Mouse (Mus musculus): ENCODE measurements around the gene Gm15217. TPM values are rescaled to one million over a fixed set of nuclear protein-coding genes. Genes with fewer than 3 reads are reported as not detected.

Gm15217 gene
- polyA plus RNA-seq (2014; fragmentation: Nextera tagmentation; extraction: Ambion mirVana), result not detected in 2 replicates

GRCm38 (mm10) chr14:46379285-46379684, at the start of gene Gm15217:
Gm15217 (plus strand) TSS chr14:46379414.
- no peaks in the 10 kb centered on the region for H3K36me3 ChIP-seq (ENCODE audit: control insufficient read depth, insufficient read depth, low read length)
- H3K4me3 ChIP-seq (replicated peaks; ENCODE audit: low read depth, low read length), result peak within 1 kb of the TSS; percentile 25
- DNase-seq, result no peak
- H3K9me3 ChIP-seq (ENCODE audit: control insufficient read depth, low read length), result no peaks in the 10 kb centered on the region
- 85% methylated on average over 12 of the region's 12 CpGs for WGBS
- 0 out of 2 replicates have a peak, but pooled peaks cover 7% of the 10 kb centered on the region for H3K4me1 ChIP-seq (ENCODE audit: control insufficient read depth, insufficient read depth, low read length)
- peak within 1 kb of the TSS; percentile 59 for H3K4me2 ChIP-seq (ENCODE audit: low read length)
- ATAC-seq (ENCODE audit: low FRiP score, low TSS enrichment), result no peak
- peaks cover 47% of the 10 kb centered on the region for H3K27me3 ChIP-seq (ENCODE audit: control insufficient read depth, insufficient read depth, low read length)
- no peak within 1 kb of the TSS for H3K27ac ChIP-seq (replicated peaks; ENCODE audit: low read depth, low read length)
- H3K9ac ChIP-seq (replicated peaks; ENCODE audit: low read length), result peak within 1 kb of the TSS; percentile 43; the same call in 1 of the 2 replicates

GRCm38 (mm10) chr14:46333421-46334237, 45.6 kb upstream of the Gm15217 start:
- no peaks in the 10 kb centered on the region for H3K4me1 ChIP-seq (ENCODE audit: control insufficient read depth, insufficient read depth, low read length)
- DNase-seq, result no peak
- H3K9ac ChIP-seq (replicated peaks; ENCODE audit: low read length), result no peak overlapping the region
- WGBS, result 86% methylated on average over 8 of the region's 8 CpGs
- H3K27ac ChIP-seq (replicated peaks; ENCODE audit: low read depth, low read length), result no peak overlapping the region
- H3K36me3 ChIP-seq (ENCODE audit: control insufficient read depth, insufficient read depth, low read length), result no peaks in the 10 kb centered on the region
- H3K4me2 ChIP-seq (ENCODE audit: low read length), result no peak overlapping the region
- no peak overlapping the region for H3K4me3 ChIP-seq (replicated peaks; ENCODE audit: low read depth, low read length)
- ATAC-seq (ENCODE audit: low FRiP score, low TSS enrichment), result no peak
- no peaks in the 10 kb centered on the region for H3K27me3 ChIP-seq (ENCODE audit: control insufficient read depth, insufficient read depth, low read length)
- H3K9me3 ChIP-seq (ENCODE audit: control insufficient read depth, low read length), result no peaks in the 10 kb centered on the region

GRCm38 (mm10) chr14:46338801-46339200, 40.4 kb upstream of the Gm15217 start:
- no peaks in the 10 kb centered on the region for H3K27me3 ChIP-seq (ENCODE audit: control insufficient read depth, insufficient read depth, low read length)
- H3K27ac ChIP-seq (replicated peaks; ENCODE audit: low read depth, low read length), result no peak overlapping the region
- H3K4me2 ChIP-seq (ENCODE audit: low read length), result no peak overlapping the region
- no peaks in the 10 kb centered on the region for H3K9me3 ChIP-seq (ENCODE audit: control insufficient read depth, low read length)
- no peak for ATAC-seq (ENCODE audit: low FRiP score, low TSS enrichment)
- 79% methylated on average over 11 of the region's 11 CpGs for WGBS
- H3K9ac ChIP-seq (replicated peaks; ENCODE audit: low read length), result no peak overlapping the region
- no peak overlapping the region for H3K4me3 ChIP-seq (replicated peaks; ENCODE audit: low read depth, low read length)
- no peaks in the 10 kb centered on the region for H3K4me1 ChIP-seq (ENCODE audit: control insufficient read depth, insufficient read depth, low read length)
- DNase-seq, result no peak
- no peaks in the 10 kb centered on the region for H3K36me3 ChIP-seq (ENCODE audit: control insufficient read depth, insufficient read depth, low read length)

GRCm38 (mm10) chr14:46344750-46345149, 34.5 kb upstream of the Gm15217 start:
- Histone ChIP-seq H3K9me3 (ENCODE audit: control insufficient read depth, low read length) (no peaks in the 10 kb centered on the region), H3K4me2 (ENCODE audit: low read length) (no peak overlapping the region), H3K4me1 (ENCODE audit: control insufficient read depth, insufficient read depth, low read length) (no peaks in the 10 kb centered on the region), H3K27me3 (ENCODE audit: control insufficient read depth, insufficient read depth, low read length) (no peaks in the 10 kb centered on the region), H3K36me3 (ENCODE audit: control insufficient read depth, insufficient read depth, low read length) (no peaks in the 10 kb centered on the region), H3K27ac (replicated peaks; ENCODE audit: low read depth, low read length) (no peak overlapping the region), H3K4me3 (replicated peaks; ENCODE audit: low read depth, low read length) (no peak overlapping the region), H3K9ac (replicated peaks; ENCODE audit: low read length) (no peak overlapping the region)
- DNase-seq (no peak), ATAC-seq (ENCODE audit: low FRiP score, low TSS enrichment) (no peak)

- no peaks in the 10 kb centered on the region for H3K27me3 ChIP-seq (ENCODE audit: control insufficient read depth, insufficient read depth, low read length)
- 85% methylated on average over 7 of the region's 7 CpGs for WGBS
- H3K27ac ChIP-seq (replicated peaks; ENCODE audit: low read depth, low read length), result no peak overlapping the region
- H3K9ac ChIP-seq (replicated peaks; ENCODE audit: low read length), result no peak overlapping the region
- no peak overlapping the region for H3K4me3 ChIP-seq (replicated peaks; ENCODE audit: low read depth, low read length)
- no peaks in the 10 kb centered on the region for H3K9me3 ChIP-seq (ENCODE audit: control insufficient read depth, low read length)
- no peak for DNase-seq
- H3K4me2 ChIP-seq (ENCODE audit: low read length), result no peak overlapping the region
- ATAC-seq (ENCODE audit: low FRiP score, low TSS enrichment), result no peak
- H3K36me3 ChIP-seq (ENCODE audit: control insufficient read depth, insufficient read depth, low read length), result no peaks in the 10 kb centered on the region
- no peaks in the 10 kb centered on the region for H3K4me1 ChIP-seq (ENCODE audit: control insufficient read depth, insufficient read depth, low read length)
Observed at GRCm38 (mm10) chr14:46357286-46357685, 21.9 kb upstream of the Gm15217 start.

GRCm38 (mm10) chr14:46357696-46358095, 21.5 kb upstream of the Gm15217 start:
- Histone ChIP-seq H3K4me1 (ENCODE audit: control insufficient read depth, insufficient read depth, low read length) (no peaks in the 10 kb centered on the region), H3K4me3 (replicated peaks; ENCODE audit: low read depth, low read length) (no peak overlapping the region), H3K36me3 (ENCODE audit: control insufficient read depth, insufficient read depth, low read length) (no peaks in the 10 kb centered on the region), H3K9me3 (ENCODE audit: control insufficient read depth, low read length) (no peaks in the 10 kb centered on the region), H3K9ac (replicated peaks; ENCODE audit: low read length) (no peak overlapping the region), H3K4me2 (ENCODE audit: low read length) (no peak overlapping the region), H3K27me3 (ENCODE audit: control insufficient read depth, insufficient read depth, low read length) (no peaks in the 10 kb centered on the region), H3K27ac (replicated peaks; ENCODE audit: low read depth, low read length) (no peak overlapping the region)
- DNase-seq (no peak), ATAC-seq (ENCODE audit: low FRiP score, low TSS enrichment) (no peak)
- WGBS, result 89% methylated on average over 8 of the region's 8 CpGs

GRCm38 (mm10) chr14:46363209-46363608, 16.0 kb upstream of the Gm15217 start:
- Histone ChIP-seq H3K9ac (replicated peaks; ENCODE audit: low read length) (no peak overlapping the region), H3K9me3 (ENCODE audit: control insufficient read depth, low read length) (no peaks in the 10 kb centered on the region), H3K4me1 (ENCODE audit: control insufficient read depth, insufficient read depth, low read length) (no peaks in the 10 kb centered on the region), H3K27me3 (ENCODE audit: control insufficient read depth, insufficient read depth, low read length) (no peaks in the 10 kb centered on the region), H3K36me3 (ENCODE audit: control insufficient read depth, insufficient read depth, low read length) (no peaks in the 10 kb centered on the region), H3K27ac (replicated peaks; ENCODE audit: low read depth, low read length) (no peak overlapping the region), H3K4me3 (replicated peaks; ENCODE audit: low read depth, low read length) (no peak overlapping the region), H3K4me2 (ENCODE audit: low read length) (no peak overlapping the region)
- DNase-seq (no peak), ATAC-seq (ENCODE audit: low FRiP score, low TSS enrichment) (no peak)
- WGBS, result 45% methylated on average over 10 of the region's 10 CpGs

GRCm38 (mm10) chr14:46372452-46372851, 6.8 kb upstream of the Gm15217 start:
- H3K36me3 ChIP-seq (ENCODE audit: control insufficient read depth, insufficient read depth, low read length), result no peaks in the 10 kb centered on the region
- no peak overlapping the region for H3K4me3 ChIP-seq (replicated peaks; ENCODE audit: low read depth, low read length)
- no peak overlapping the region for H3K9ac ChIP-seq (replicated peaks; ENCODE audit: low read length)
- DNase-seq (peak; percentile 11), ATAC-seq (ENCODE audit: low FRiP score, low TSS enrichment) (no peak)
- H3K9me3 ChIP-seq (ENCODE audit: control insufficient read depth, low read length), result no peaks in the 10 kb centered on the region
- 44% methylated on average over 9 of the region's 9 CpGs for WGBS
- H3K27me3 ChIP-seq (ENCODE audit: control insufficient read depth, insufficient read depth, low read length), result no peaks in the 10 kb centered on the region
- H3K27ac ChIP-seq (replicated peaks; ENCODE audit: low read depth, low read length), result no peak overlapping the region
- H3K4me1 ChIP-seq (ENCODE audit: control insufficient read depth, insufficient read depth, low read length), result no peaks in the 10 kb centered on the region
- no peak overlapping the region for H3K4me2 ChIP-seq (ENCODE audit: low read length)

- no peak for ATAC-seq (ENCODE audit: low FRiP score, low TSS enrichment)
- Histone ChIP-seq H3K4me1 (ENCODE audit: control insufficient read depth, insufficient read depth, low read length) (0 out of 2 replicates have a peak, but pooled peaks cover 7% of the 10 kb centered on the region), H3K36me3 (ENCODE audit: control insufficient read depth, insufficient read depth, low read length) (no peaks in the 10 kb centered on the region), H3K27me3 (ENCODE audit: control insufficient read depth, insufficient read depth, low read length) (peaks cover 18% of the 10 kb centered on the region), H3K9me3 (ENCODE audit: control insufficient read depth, low read length) (no peaks in the 10 kb centered on the region), H3K4me2 (ENCODE audit: low read length) (no peak overlapping the region), H3K4me3 (replicated peaks; ENCODE audit: low read depth, low read length) (no peak overlapping the region), H3K27ac (replicated peaks; ENCODE audit: low read depth, low read length) (no peak overlapping the region), H3K9ac (replicated peaks; ENCODE audit: low read length) (no peak overlapping the region)
- no peak for DNase-seq
- WGBS, result 85% methylated on average over 5 of the region's 5 CpGs
Observed at GRCm38 (mm10) chr14:46375796-46376195, 3.4 kb upstream of the Gm15217 start.
